Mouse (Mus musculus) retina, embryonic 14.5 days (tissue): ENCODE measurements around the gene Aspa.

Experiments used
- DNase-seq: peaks from one replicate; pipeline ENCODE4 v3.0.0-alpha.2; 2015; ENCODE audit warnings: low spot score

The Aspa gene

DNA sequence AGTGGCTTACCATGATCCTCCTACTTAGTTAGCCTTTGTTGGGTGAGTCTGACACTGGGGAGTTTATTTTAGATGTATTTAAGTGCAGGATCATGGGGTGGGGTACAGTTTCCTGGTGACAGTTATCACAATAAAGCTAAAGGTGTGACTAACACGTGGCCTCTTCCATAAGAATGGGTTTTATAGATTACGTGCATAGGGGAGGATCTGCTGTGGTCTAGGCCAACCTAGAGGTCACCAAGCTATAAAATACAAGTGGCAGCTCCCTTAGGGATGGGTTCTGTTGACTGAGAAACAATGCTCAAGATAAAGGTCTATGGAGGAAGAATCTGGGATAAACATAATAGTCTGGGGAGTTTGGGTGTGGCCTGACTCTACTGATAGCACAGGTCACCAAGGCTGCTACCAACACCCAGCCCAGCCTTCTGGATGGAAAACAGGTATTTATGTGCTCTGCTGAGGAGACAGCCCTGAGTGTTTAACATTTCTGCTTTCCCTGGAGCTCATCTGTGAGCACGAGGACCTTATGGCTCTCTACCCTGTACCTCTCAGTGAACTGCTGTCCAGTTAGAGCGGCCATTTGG lies 71.9 kb downstream of the Aspa start:
- DNase-seq, result no peak
